Mouse (Mus musculus): ENCODE results near the gene Myo18b. TPM values are rescaled to one million over a fixed set of nuclear protein-coding genes. Genes with fewer than 3 reads are reported as not detected.

Myo18b gene
- polyA plus RNA-seq, 1 experiment, result 0.75 TPM

- no peak overlapping the region for H3K4me3 ChIP-seq (ENCODE audit: insufficient read depth, low read depth, low read length)
- no peaks in the 10 kb centered on the region for H3K4me1 ChIP-seq (ENCODE audit: control insufficient read depth, insufficient read depth, insufficient read length, low read length)
- no peak overlapping the region for H3K27ac ChIP-seq (replicated peaks; ENCODE audit: low read depth, low read length)
Observed at GRCm38 (mm10) chr5:112848586-112849280, 47.4 kb downstream of the Myo18b start.

GRCm38 (mm10) chr5:112847985-112848542 is 48.1 kb downstream of the Myo18b start:
- Histone ChIP-seq H3K4me1 (ENCODE audit: control insufficient read depth, insufficient read depth, insufficient read length, low read length) (no peaks in the 10 kb centered on the region), H3K27ac (replicated peaks; ENCODE audit: low read depth, low read length) (no peak overlapping the region), H3K4me3 (ENCODE audit: insufficient read depth, low read depth, low read length) (no peak overlapping the region)

GRCm38 (mm10) chr5:112846146-112846545 is 50.0 kb downstream of the Myo18b start:
- H3K4me3 ChIP-seq (ENCODE audit: insufficient read depth, low read depth, low read length), result no peak overlapping the region
- H3K27ac ChIP-seq (replicated peaks; ENCODE audit: low read depth, low read length), result no peak overlapping the region
- no peaks in the 10 kb centered on the region for H3K4me1 ChIP-seq (ENCODE audit: control insufficient read depth, insufficient read depth, insufficient read length, low read length)

GRCm38 (mm10) chr5:112844460-112844859 is 51.7 kb downstream of the Myo18b start:
- no peak overlapping the region for H3K4me3 ChIP-seq (ENCODE audit: insufficient read depth, low read depth, low read length)
- H3K4me1 ChIP-seq (ENCODE audit: control insufficient read depth, insufficient read depth, insufficient read length, low read length), result no peaks in the 10 kb centered on the region
- H3K27ac ChIP-seq (replicated peaks; ENCODE audit: low read depth, low read length), result no peak overlapping the region

- no peak overlapping the region for H3K4me3 ChIP-seq (ENCODE audit: insufficient read depth, low read depth, low read length)
Observed at GRCm38 (mm10) chr5:112843676-112844257, 52.4 kb downstream of the Myo18b start.

GRCm38 (mm10) chr5:112842696-112843095 is 53.5 kb downstream of the Myo18b start:
- H3K4me3 ChIP-seq (ENCODE audit: insufficient read depth, low read depth, low read length), result no peak overlapping the region
- H3K27ac ChIP-seq (replicated peaks; ENCODE audit: low read depth, low read length), result no peak overlapping the region
- H3K4me1 ChIP-seq (ENCODE audit: control insufficient read depth, insufficient read depth, insufficient read length, low read length), result no peaks in the 10 kb centered on the region

More at GRCm38 (mm10) chr5:112843676-112844257, 52.4 kb downstream of the Myo18b start:
- no peaks in the 10 kb centered on the region for H3K4me1 ChIP-seq (ENCODE audit: control insufficient read depth, insufficient read depth, insufficient read length, low read length)
- no peak overlapping the region for H3K27ac ChIP-seq (replicated peaks; ENCODE audit: low read depth, low read length)

- Histone ChIP-seq H3K27ac (replicated peaks; ENCODE audit: low read depth, low read length) (no peak overlapping the region), H3K4me1 (ENCODE audit: control insufficient read depth, insufficient read depth, insufficient read length, low read length) (no peaks in the 10 kb centered on the region), H3K4me3 (ENCODE audit: insufficient read depth, low read depth, low read length) (no peak overlapping the region)
Observed at GRCm38 (mm10) chr5:112841850-112842249, 54.3 kb downstream of the Myo18b start.

GRCm38 (mm10) chr5:112834896-112835295 is 61.3 kb downstream of the Myo18b start:
- Histone ChIP-seq H3K4me1 (ENCODE audit: control insufficient read depth, insufficient read depth, insufficient read length, low read length) (no peaks in the 10 kb centered on the region), H3K4me3 (ENCODE audit: insufficient read depth, low read depth, low read length) (no peak overlapping the region), H3K27ac (replicated peaks; ENCODE audit: low read depth, low read length) (no peak overlapping the region)

- H3K4me3 ChIP-seq (ENCODE audit: insufficient read depth, low read depth, low read length), result no peak overlapping the region
- no peak overlapping the region for H3K27ac ChIP-seq (replicated peaks; ENCODE audit: low read depth, low read length)
- no peaks in the 10 kb centered on the region for H3K4me1 ChIP-seq (ENCODE audit: control insufficient read depth, insufficient read depth, insufficient read length, low read length)
Observed at GRCm38 (mm10) chr5:112833866-112834265, 62.3 kb downstream of the Myo18b start.

GRCm38 (mm10) chr5:112825091-112825794 is 70.9 kb downstream of the Myo18b start:
- Histone ChIP-seq H3K27ac (replicated peaks; ENCODE audit: low read depth, low read length) (no peak overlapping the region), H3K4me1 (ENCODE audit: control insufficient read depth, insufficient read depth, insufficient read length, low read length) (no peaks in the 10 kb centered on the region), H3K4me3 (ENCODE audit: insufficient read depth, low read depth, low read length) (no peak overlapping the region)

- H3K4me3 ChIP-seq (ENCODE audit: insufficient read depth, low read depth, low read length), result no peak overlapping the region
- H3K4me1 ChIP-seq (ENCODE audit: control insufficient read depth, insufficient read depth, insufficient read length, low read length), result no peaks in the 10 kb centered on the region
- H3K27ac ChIP-seq (replicated peaks; ENCODE audit: low read depth, low read length), result no peak overlapping the region
Observed at GRCm38 (mm10) chr5:112824376-112824775, 71.8 kb downstream of the Myo18b start.

- Histone ChIP-seq H3K27ac (replicated peaks; ENCODE audit: low read depth, low read length) (no peak overlapping the region), H3K4me3 (ENCODE audit: insufficient read depth, low read depth, low read length) (no peak overlapping the region)
Observed at GRCm38 (mm10) chr5:112822426-112822825, 73.7 kb downstream of the Myo18b start.

GRCm38 (mm10) chr5:112815051-112815450 is 81.1 kb downstream of the Myo18b start:
- no peak overlapping the region for H3K27ac ChIP-seq (replicated peaks; ENCODE audit: low read depth, low read length)
- H3K4me1 ChIP-seq (ENCODE audit: control insufficient read depth, insufficient read depth, insufficient read length, low read length), result no peaks in the 10 kb centered on the region
- H3K4me3 ChIP-seq (ENCODE audit: insufficient read depth, low read depth, low read length), result no peak overlapping the region

More at GRCm38 (mm10) chr5:112822426-112822825, 73.7 kb downstream of the Myo18b start:
- H3K4me1 ChIP-seq (ENCODE audit: control insufficient read depth, insufficient read depth, insufficient read length, low read length), result no peaks in the 10 kb centered on the region

GRCm38 (mm10) chr5:112807629-112808028 is 88.5 kb downstream of the Myo18b start:
- H3K27ac ChIP-seq (replicated peaks; ENCODE audit: low read depth, low read length), result no peak overlapping the region
- H3K4me3 ChIP-seq (ENCODE audit: insufficient read depth, low read depth, low read length), result no peak overlapping the region
- no peaks in the 10 kb centered on the region for H3K4me1 ChIP-seq (ENCODE audit: control insufficient read depth, insufficient read depth, insufficient read length, low read length)

GRCm38 (mm10) chr5:112796086-112796485 is 100.1 kb downstream of the Myo18b start:
- Histone ChIP-seq H3K27ac (replicated peaks; ENCODE audit: low read depth, low read length) (no peak overlapping the region), H3K4me3 (ENCODE audit: insufficient read depth, low read depth, low read length) (no peak overlapping the region)

More at GRCm38 (mm10) chr5:112796086-112796485, 100.1 kb downstream of the Myo18b start:
- no peaks in the 10 kb centered on the region for H3K4me1 ChIP-seq (ENCODE audit: control insufficient read depth, insufficient read depth, insufficient read length, low read length)

Measured in brown adipose tissue, adult 24 weeks (tissue).